Mouse (Mus musculus) hindbrain, embryonic 14.5 days (tissue): ENCODE measurements around the gene Svs6. TPM values are rescaled to one million over a fixed set of nuclear protein-coding genes. Genes with fewer than 3 reads are reported as not detected.
"Not testable (repeated sequence)": the region's sequence is repeated elsewhere in the genome, so short reads cannot be mapped to it uniquely, and the experiment has no call there.

Experiments used
- ATAC-seq: fragments of 200-750 bp; cut with Nextera tagmentation; 2 replicates; pipeline ENCODE4 v1.8.0; 2017; ENCODE audit warnings: moderate number of reproducible peaks, mild to moderate bottlenecking, moderate TSS enrichment, moderate library complexity; ENCODE audit not compliant: low FRiP score
- DNase-seq: peaks from one replicate; pipeline ENCODE4 v3.0.0-alpha.2; 2015; ENCODE audit warnings: low spot score
- H3K27ac ChIP-seq: fragments of 300-500 bp; sonication (generic); 2 replicates; pipeline ENCODE4 v1.5.1; 2014; ENCODE audit warnings: mild to moderate bottlenecking, moderate library complexity
- H3K27me3 ChIP-seq: fragments of 300-500 bp; sonication (generic); 2 replicates; pipeline ENCODE4 v1.6.1; 2014; ENCODE audit warnings: mild to moderate bottlenecking, low read length, mixed read lengths; ENCODE audit not compliant: control insufficient read depth, insufficient read depth
- H3K36me3 ChIP-seq: fragments of 300-500 bp; sonication (generic); replicated peaks from 2 replicates; pipeline ENCODE4 v1.6.1; 2014; ENCODE audit not compliant: control insufficient read depth, insufficient read depth
- H3K4me1 ChIP-seq: fragments of 300-500 bp; sonication (generic); replicated peaks from 2 replicates; pipeline ENCODE4 v1.6.1; 2014; ENCODE audit warnings: antibody characterized with exemption, low read length, mixed read lengths; ENCODE audit not compliant: control insufficient read depth, insufficient read depth
- H3K4me2 ChIP-seq: fragments of 300-500 bp; sonication (generic); replicated peaks from 2 replicates; pipeline ENCODE4 v1.6.1; 2014; ENCODE audit warnings: mild to moderate bottlenecking, moderate library complexity
- H3K4me3 ChIP-seq: fragments of 300-500 bp; sonication (generic); replicated peaks from 2 replicates; pipeline ENCODE4 v1.5.1; 2014; ENCODE audit warnings: mild to moderate bottlenecking, low read length
- H3K9ac ChIP-seq: fragments of 300-500 bp; sonication (generic); 2 replicates; pipeline ENCODE4 v1.6.1; 2014
- H3K9me3 ChIP-seq: fragments of 300-500 bp; sonication (generic); 2 replicates; pipeline ENCODE4 v1.6.1; 2016; ENCODE audit warnings: low read length; ENCODE audit not compliant: control insufficient read depth
- WGBS: fragments of 180-500 bp; shearing (Covaris S2); extraction: QIAGEN DNeasy Blood & Tissue Kit; methylation state at CpG from one replicate; pipeline ENCODE4 v1.1.7; 2014; 5-methylcytosine and 5-hydroxymethylcytosine counted together
- polyA plus RNA-seq: library from polyadenylated mRNA; unstranded; fragments of >200 nt; fragmentation: Nextera tagmentation; extraction: Ambion mirVana; gene quantifications from 2 replicates; pipeline ENCODE4 v1.2.1, GENCODE M21; 2014

Svs6 gene
- not detected in 2 replicates for polyA plus RNA-seq

DNA sequence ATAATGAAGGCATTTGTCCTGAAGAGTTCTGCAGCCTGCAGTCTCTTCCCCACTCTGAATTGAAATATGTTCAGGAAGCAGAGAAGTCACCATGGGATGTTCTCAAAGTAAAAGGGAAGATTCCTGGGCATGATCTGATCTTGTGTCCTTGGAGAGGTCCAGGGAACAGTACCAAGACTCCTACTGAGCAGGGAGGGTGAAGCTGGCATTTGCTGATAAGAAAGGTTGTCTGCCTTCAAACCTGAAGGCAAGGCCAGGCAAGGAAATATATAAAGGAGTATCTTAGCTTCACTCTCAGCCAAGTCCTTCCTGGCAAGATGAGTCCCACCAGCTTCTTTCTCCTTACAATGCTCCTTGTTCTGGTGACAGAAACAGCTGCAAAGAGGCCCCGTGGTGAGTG lies at the start of gene Svs6:
Svs6 (plus strand) TSS at position 301 of the 400 bp plus-strand sequence.
- H3K4me1 ChIP-seq, H3K27me3 ChIP-seq, H3K36me3 ChIP-seq, DNase-seq, H3K9ac ChIP-seq, H3K27ac ChIP-seq, H3K4me2 ChIP-seq, ATAC-seq, H3K4me3 ChIP-seq, H3K9me3 ChIP-seq: not testable (repeated sequence)
- WGBS: 72% methylated on average over 1 of the region's 1 CpGs

DNA sequence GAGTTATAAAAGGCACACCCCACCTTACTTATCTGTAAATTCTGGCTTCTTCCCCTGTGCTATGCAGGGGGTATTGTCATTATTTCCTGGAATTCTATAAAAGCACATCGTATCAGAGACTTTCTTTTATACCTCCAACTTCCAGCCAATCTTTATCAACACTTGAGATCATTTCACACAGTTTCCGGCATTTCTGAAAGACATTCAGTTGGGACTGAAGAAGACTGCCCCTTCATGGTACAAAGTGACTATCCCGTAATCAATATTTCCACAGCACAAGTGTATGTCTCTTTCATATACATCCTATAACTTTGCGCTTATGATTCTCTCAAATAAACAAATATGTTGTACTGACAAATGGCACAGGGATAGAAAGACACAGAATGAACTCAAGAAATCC lies 38.2 kb upstream of the Svs6 start, which contains the start of gene Svs4:
Svs4 (minus strand) TSS at position 101 of the 400 bp plus-strand sequence.
- no peak within 1 kb of the TSS for H3K27ac ChIP-seq
- DNase-seq: no peak
- no peaks in the 10 kb centered on the region for H3K9me3 ChIP-seq
- H3K9ac ChIP-seq: no peak within 1 kb of the TSS
- H3K4me3 ChIP-seq: no peak within 1 kb of the TSS
- H3K4me2 ChIP-seq: no peak within 1 kb of the TSS
- H3K27me3 ChIP-seq: no peaks in the 10 kb centered on the region
- no peak for ATAC-seq
- H3K36me3 ChIP-seq: no peaks in the 10 kb centered on the region
- 95% methylated on average over 4 of the region's 4 CpGs for WGBS
- H3K4me1 ChIP-seq: no peaks in the 10 kb centered on the region

- not testable (repeated sequence) for ATAC-seq, DNase-seq, H3K27me3 ChIP-seq, H3K4me2 ChIP-seq, H3K9me3 ChIP-seq, H3K4me1 ChIP-seq, H3K4me3 ChIP-seq, H3K9ac ChIP-seq, H3K27ac ChIP-seq, H3K36me3 ChIP-seq
- WGBS: 79% methylated on average over 1 of the region's 1 CpGs
These were observed 27.6 kb upstream of the Svs6 start, which contains the start of gene Svs3a for GRCm38 (mm10) chr2:164288968-164289367. Svs3a (plus strand) TSS chr2:164289268.

GRCm38 (mm10) chr2:164312599-164312998 lies 4.0 kb upstream of the Svs6 start:
- WGBS: 86% methylated on average over 5 of the region's 5 CpGs
- Histone ChIP-seq H3K9ac (no peak overlapping the region), H3K4me3 (no peak overlapping the region), H3K4me2 (no peak overlapping the region), H3K4me1 (no peaks in the 10 kb centered on the region), H3K36me3 (no peaks in the 10 kb centered on the region), H3K27ac (no peak overlapping the region), H3K9me3 (no peaks in the 10 kb centered on the region), H3K27me3 (no peaks in the 10 kb centered on the region)
- DNase-seq (no peak), ATAC-seq (no peak)

- not testable (repeated sequence) for H3K27me3 ChIP-seq, H3K9me3 ChIP-seq, H3K27ac ChIP-seq, DNase-seq, H3K9ac ChIP-seq, ATAC-seq, H3K4me1 ChIP-seq, H3K4me3 ChIP-seq, H3K4me2 ChIP-seq, H3K36me3 ChIP-seq
These were observed 1.1 kb upstream of the Svs6 start for GRCm38 (mm10) chr2:164315460-164315859.

- WGBS: 87% methylated on average over 6 of the region's 6 CpGs
These were observed 4.4 kb downstream of the Svs6 start for GRCm38 (mm10) chr2:164320983-164321382.

GRCm38 (mm10) chr2:164332440-164332839 lies 15.9 kb downstream of the Svs6 start, which contains the start of gene Svs5:
Svs5 (plus strand) TSS chr2:164332740.
- not testable (repeated sequence) for DNase-seq, H3K4me2 ChIP-seq, H3K27ac ChIP-seq, H3K27me3 ChIP-seq, ATAC-seq, H3K4me3 ChIP-seq, H3K9me3 ChIP-seq, H3K4me1 ChIP-seq, H3K9ac ChIP-seq, H3K36me3 ChIP-seq
- WGBS: 80% methylated on average over 3 of the region's 3 CpGs

More at GRCm38 (mm10) chr2:164320983-164321382, 4.4 kb downstream of the Svs6 start:
- H3K4me1 ChIP-seq: no peaks in the 10 kb centered on the region
- H3K36me3 ChIP-seq: no peaks in the 10 kb centered on the region
- no peak overlapping the region for H3K9ac ChIP-seq
- ATAC-seq: no peak
- H3K4me3 ChIP-seq: no peak overlapping the region
- no peak overlapping the region for H3K27ac ChIP-seq
- DNase-seq: no peak
- H3K4me2 ChIP-seq: no peak overlapping the region
- no peaks in the 10 kb centered on the region for H3K27me3 ChIP-seq
- H3K9me3 ChIP-seq: no peaks in the 10 kb centered on the region

GRCm38 (mm10) chr2:164343732-164344131 lies 27.2 kb downstream of the Svs6 start:
- H3K9ac ChIP-seq, H3K4me2 ChIP-seq, H3K27ac ChIP-seq, ATAC-seq, H3K9me3 ChIP-seq, DNase-seq, H3K4me3 ChIP-seq, H3K36me3 ChIP-seq, H3K4me1 ChIP-seq, H3K27me3 ChIP-seq: not testable (repeated sequence)
- 67% methylated on average over 1 of the region's 1 CpGs for WGBS

DNA sequence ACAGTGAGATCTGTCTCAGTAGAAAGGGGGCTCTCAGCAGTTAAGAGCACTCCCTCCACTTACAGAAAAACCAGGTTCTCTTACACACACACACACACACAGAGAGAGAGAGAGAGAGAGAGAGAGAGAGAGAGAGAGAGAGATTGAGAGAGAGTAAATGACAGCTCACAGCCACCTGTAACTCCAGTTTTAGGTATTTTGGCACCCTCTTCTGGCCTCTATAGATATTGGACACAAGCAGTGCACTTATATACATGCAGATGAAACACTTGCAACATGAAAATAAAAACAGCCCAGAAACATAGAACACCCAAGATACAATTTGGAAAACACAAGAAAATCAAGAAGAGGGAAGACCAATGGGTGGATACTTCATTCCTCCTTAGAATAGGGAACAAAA lies 31.1 kb downstream of the Svs6 start:
- not testable (repeated sequence) for H3K4me2 ChIP-seq, H3K4me3 ChIP-seq, H3K9ac ChIP-seq, DNase-seq, H3K9me3 ChIP-seq, H3K27ac ChIP-seq, H3K4me1 ChIP-seq, ATAC-seq, H3K36me3 ChIP-seq, H3K27me3 ChIP-seq

GRCm38 (mm10) chr2:164348980-164349379 lies 32.4 kb downstream of the Svs6 start:
- Histone ChIP-seq H3K27ac (no peak overlapping the region), H3K4me3 (no peak overlapping the region), H3K36me3 (no peaks in the 10 kb centered on the region), H3K4me1 (no peaks in the 10 kb centered on the region), H3K9me3 (no peaks in the 10 kb centered on the region), H3K9ac (no peak overlapping the region), H3K27me3 (no peaks in the 10 kb centered on the region), H3K4me2 (no peak overlapping the region)
- no peak for DNase-seq
- 95% methylated on average over 3 of the region's 3 CpGs for WGBS
- ATAC-seq: no peak
